Mouse (Mus musculus) kidney, adult 11 months (tissue): ENCODE results near the gene Snupn.
A peak's percentile ranks its signal among the peaks of the same experiment; 100 is the strongest.
"Not testable (repeated sequence)": the region's sequence is repeated elsewhere in the genome, so short reads cannot be mapped to it uniquely, and the experiment has no call there.

Experiments used
- DNase-seq: peaks from one replicate; pipeline ENCODE4 v3.0.0; 2022

Snupn gene

GRCm38 (mm10) chr9:56936861-56937222, 13.8 kb upstream of the Snupn start:
- no peak for DNase-seq

GRCm38 (mm10) chr9:56937223-56938160, 13.2 kb upstream of the Snupn start, which contains the start of gene Imp3:
Gene Imp3, plus strand, starts transcription at chr9:56937475.
- DNase-seq, result peak; percentile 92

- DNase-seq, result peak; percentile 50
Observed at GRCm38 (mm10) chr9:56938374-56938773, 12.3 kb upstream of the Snupn start.

DNA sequence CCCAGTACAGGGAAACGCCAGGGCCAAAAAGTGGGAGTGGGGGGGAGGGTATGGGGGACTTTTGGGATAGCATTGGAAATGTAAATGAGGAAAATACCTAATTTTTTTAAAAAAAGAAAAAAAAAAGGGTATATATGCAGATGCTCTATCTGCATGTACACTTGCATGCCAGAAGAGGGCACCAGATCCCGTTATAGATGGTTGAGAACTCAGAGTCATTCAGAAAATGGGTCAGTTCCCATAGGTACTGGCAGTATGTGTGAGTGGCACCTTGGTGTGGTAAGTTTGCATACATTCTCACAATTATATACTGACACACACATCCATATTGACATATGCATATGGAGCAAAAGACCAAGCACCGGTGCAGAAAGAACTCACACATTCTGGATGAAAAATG, 3.2 kb upstream of the Snupn start:
- DNase-seq, result not testable (repeated sequence)

DNA sequence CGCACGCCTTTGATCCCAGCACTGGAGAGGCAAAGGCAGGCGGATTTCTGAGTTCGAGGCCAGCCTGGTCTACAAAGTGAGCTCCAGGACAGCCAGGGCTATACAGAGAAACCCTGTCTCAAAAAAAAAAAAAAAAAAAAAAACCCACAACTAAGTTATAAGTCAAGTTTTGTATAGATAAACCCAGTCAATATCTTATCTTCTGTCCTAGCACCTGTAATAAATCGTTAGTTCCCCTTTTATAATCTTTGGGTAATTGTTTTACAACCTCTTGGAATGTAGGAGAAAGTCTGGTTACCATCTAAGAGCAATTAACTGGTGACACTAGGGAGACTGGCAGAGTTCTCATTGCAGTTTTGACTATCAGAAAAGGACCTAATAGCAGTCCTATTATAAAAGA, 2.0 kb upstream of the Snupn start:
- DNase-seq, result not testable (repeated sequence)

DNA sequence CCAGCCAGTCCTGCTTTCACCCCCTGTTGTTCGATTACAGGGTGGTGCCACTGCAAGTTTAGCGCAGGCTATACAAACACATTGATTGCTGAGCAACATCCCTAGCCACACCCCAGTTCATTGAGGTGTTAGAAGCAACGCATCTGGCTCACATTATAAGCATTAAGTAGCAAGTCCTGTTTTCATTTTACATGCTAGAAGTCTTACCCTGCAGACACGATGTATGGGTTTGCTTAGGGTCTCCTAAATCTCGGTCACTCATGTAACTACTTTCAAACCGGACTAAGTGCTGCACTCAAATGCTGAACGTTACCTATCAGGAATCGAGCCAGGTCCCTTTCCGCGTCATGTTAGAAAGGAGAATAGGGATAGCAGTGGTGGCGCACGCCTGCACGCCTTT, 911 bp upstream of the Snupn start:
- no peak for DNase-seq

DNA sequence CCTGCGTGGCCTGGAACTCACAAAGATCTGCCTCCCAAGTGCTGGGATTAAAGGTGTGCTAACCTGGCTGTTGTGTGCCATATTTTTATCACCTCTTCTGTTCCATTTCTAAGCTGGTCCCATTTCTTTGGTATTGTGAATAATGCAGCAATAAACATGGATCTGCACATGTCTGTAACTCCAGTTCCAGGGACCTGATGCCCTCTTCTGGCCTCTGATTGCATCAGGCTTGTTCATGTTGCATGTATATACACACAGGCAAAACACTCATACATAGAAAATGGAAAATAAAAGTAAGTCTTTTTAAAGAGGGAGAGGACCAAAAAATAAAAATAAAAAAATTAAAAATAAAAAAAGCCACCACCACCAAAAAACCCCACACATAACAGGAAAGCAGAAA, 2.9 kb downstream of the Snupn start:
- no peak for DNase-seq

- no peak for DNase-seq
Observed at GRCm38 (mm10) chr9:56956966-56957675, 6.4 kb downstream of the Snupn start.

- no peak for DNase-seq
Observed at GRCm38 (mm10) chr9:56958689-56959088, 8.0 kb downstream of the Snupn start.

GRCm38 (mm10) chr9:56961591-56961990, 10.9 kb downstream of the Snupn start:
- no peak for DNase-seq

DNA sequence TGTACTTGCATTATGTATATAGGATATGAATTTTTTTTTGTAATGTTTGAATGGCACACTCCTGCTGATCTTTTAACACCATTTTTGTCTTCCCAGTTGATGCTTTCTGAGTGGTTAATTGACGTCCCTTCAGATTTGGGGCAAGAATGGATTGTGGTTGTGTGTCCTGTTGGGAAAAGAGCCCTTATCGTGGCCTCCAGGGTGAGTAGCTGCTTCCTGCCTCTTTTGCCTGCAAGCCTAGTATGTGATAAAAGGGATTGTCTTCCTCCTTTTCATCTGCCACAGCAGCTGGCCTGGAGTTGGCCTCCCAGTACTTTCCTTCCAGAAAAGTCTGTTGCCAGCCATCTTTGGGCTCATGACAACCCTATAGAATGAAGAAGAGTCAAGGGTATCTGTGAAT, 19.5 kb downstream of the Snupn start:
- no peak for DNase-seq

DNA sequence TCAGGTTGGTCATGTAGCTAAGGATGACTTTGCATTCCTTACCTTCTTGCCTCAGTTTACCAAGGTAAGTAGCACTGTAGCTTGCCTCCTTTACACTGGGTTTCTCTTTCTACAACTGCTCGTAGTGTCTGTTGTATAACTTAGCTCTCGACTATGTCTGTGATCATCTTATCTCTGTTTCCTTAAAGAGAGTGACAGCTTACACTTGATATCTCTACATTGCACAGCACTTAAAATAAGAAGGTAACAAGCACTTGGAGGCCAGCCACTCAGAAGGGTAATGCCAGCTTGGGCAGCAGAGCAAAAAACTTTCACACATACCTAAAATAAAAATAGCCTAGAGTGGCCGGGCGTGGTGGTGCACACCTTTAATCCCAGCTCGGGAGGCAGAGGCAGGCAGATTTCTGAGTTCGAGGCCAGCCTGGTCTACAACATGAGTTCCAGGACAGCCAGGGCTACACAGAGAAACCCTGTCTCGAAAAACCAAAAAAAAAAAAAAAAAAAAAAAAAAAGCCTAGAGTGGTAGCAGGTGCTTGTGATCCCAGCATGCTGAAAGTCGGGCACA, 23.4 kb downstream of the Snupn start:
- DNase-seq, result no peak

- DNase-seq, result no peak
Observed at GRCm38 (mm10) chr9:56975199-56975598, 24.5 kb downstream of the Snupn start.

GRCm38 (mm10) chr9:56980186-56980585, 29.5 kb downstream of the Snupn start:
- DNase-seq, result no peak

DNA sequence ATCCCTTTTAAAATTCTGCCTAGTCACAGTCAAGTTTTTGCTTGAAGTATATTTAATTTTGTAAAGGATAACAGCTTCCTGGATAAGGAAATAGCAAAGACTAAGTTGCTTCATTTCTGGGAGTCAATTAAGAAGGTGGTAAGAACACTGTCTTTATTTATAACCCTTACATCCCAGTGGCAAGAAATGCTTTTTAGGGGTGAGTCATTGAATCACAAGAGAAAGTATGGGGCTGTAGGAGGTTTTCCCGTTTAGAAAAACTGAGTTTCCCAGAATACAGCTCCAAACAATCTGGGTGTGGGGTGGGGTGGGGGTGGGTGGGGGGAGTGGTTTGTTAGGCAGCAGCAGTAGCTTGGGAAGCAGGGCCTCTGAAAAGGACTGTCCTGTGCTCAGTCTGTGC, 30.8 kb downstream of the Snupn start:
- DNase-seq, result no peak

- peak; percentile 78 for DNase-seq
Observed at GRCm38 (mm10) chr9:56994286-56995197, 43.9 kb downstream of the Snupn start, which contains the start of gene Ptpn9. Gene Ptpn9, plus strand, starts transcription at chr9:56994923.

- peak; percentile 55 for DNase-seq
Observed at GRCm38 (mm10) chr9:56995198-56996027, 44.7 kb downstream of the Snupn start.

- DNase-seq, result no peak
Observed at GRCm38 (mm10) chr9:56996028-56996346, 45.3 kb downstream of the Snupn start.

GRCm38 (mm10) chr9:56997206-56997605, 46.5 kb downstream of the Snupn start:
- peak; percentile 15 for DNase-seq

DNA sequence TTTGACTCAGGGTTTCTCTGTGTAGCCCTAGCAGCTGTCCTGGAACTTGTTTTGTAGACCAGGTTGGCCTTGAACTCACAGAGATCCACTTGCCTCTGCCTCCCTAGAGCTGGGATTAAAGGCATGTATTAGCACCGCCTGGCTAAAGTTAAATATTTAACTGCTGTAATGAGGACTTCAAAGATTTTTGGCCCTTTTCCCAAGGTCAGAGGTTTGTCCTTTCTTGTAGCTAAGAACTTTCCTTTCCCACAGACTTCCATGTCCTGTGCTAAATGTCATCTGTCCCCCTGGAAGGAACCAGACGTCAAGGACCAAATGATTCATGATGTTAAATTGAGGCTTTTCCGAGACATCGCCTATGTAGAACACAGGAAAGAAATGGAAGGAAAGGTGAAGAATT, 52.3 kb downstream of the Snupn start:
- DNase-seq, result peak; percentile 28

- DNase-seq, result no peak
Observed at GRCm38 (mm10) chr9:57012393-57012792, 61.7 kb downstream of the Snupn start.

DNA sequence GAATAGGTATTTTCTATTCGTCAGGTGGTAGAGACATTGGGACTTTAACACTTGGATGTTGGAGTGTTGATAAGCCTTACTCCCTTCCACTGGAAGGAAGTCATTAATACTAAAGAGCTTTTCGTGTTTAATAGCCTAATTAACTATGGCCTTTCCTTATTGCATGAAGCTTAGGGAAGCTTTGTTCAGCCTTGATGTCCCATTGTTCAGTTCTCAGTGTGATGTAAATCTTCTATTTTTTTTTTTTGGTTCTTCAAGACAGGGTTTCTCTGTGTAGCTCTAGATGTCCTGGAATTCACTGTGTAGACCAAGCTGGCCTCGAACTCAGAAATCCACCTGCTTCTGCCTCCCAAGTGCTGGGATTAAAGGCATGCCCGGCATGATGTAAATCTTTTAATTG, 62.2 kb downstream of the Snupn start:
- DNase-seq, result no peak
